Mouse (Mus musculus) megakaryocyte, embryonic 14.5 days (primary cell): ENCODE measurements around the gene Fscb.

Source experiments
- FLI1 ChIP-seq: IDR thresholded peaks from 2 replicates; pipeline ENCODE4 v1.6.1; 2012; ENCODE audit warnings: low read length, inconsistent platforms, mixed read lengths
- GATA1 ChIP-seq: IDR thresholded peaks from 3 replicates; pipeline ENCODE4 v1.6.1; 2012; ENCODE audit warnings: mixed read lengths, low read length, inconsistent platforms, borderline replicate concordance

GRCm38 (mm10) chr12:64473615-64474014, 875 bp downstream of the Fscb start:
- TF ChIP-seq GATA1: no peak
- TF ChIP-seq FLI1: no peak
